Mouse (Mus musculus) stomach, postnatal 0 days (tissue): ENCODE measurements at regions not wholly inside any gene's neighbourhood (a gene's known extent, or its start where the extent isn't known, plus 50 kb on each side); places are given as distances from the start of the nearest gene placed in this dataset.

Experiments
- CTCF ChIP-seq: IDR thresholded peaks from 2 replicates; pipeline ENCODE4 v1.5.1; 2016; ENCODE audit warnings: antibody characterized with exemption, low read depth, mild to moderate bottlenecking, moderate library complexity
- EP300 ChIP-seq: optimal IDR thresholded peaks from 2 replicates; pipeline ENCODE3; 2016; ENCODE audit warnings: antibody characterized with exemption

DNA sequence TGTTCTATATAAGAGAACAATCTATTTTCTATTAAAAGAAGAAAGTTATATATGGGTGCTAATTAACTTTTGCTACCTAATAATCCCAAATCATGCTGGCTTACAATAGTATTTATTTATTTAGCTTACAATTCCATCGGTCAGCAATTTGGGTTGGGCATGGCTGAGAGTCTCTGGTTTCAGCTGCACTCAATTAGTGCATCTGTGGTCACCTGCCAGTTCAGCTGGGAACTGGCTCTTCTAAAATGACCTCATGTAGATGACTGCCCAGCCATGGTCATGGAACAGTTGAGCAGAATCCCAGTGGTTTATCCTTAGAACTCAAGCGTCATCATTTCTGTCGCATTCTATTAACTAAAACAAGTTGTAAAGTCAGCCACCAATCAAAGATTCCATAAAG, 244.1 kb downstream of the Adgrl2 start:
- TF ChIP-seq CTCF (no peak), EP300 (no peak)
